Comparison of ENCODE assay signal across 33 mouse cellular contexts in the genomic region with DNA sequence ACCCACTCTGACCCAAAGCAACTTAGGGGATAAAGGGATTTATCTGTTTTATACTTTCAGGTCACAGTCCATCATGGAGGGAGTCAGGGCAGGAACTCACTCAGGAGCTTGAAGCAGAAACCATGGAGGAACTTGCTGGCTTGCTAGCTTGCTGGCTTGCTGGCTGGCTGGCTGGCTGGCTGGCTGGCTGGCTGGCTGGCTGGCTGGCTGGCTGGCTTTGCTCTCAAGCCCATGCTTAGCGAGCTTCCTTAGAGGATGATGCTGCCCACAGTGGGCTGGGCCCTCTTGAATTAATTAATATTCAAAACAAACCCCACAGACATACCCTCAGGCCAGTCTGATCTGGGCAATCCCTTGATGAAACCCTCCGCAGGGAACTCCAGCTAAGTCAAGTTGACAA.
"Had no signal": no experiment of that assay in that cellular context is flagged by ENCODE, and none has a peak within 500 bp of the region (broad histone marks: within the 10 kb centered on the region; RNA-seq: fewer than 3 reads in every experiment).

No protein-coding gene starts in this region.

- H3K9ac ChIP-seq: limb, embryonic 12.5 days; limb, embryonic 13.5 days; limb, embryonic 15.5 days; liver, embryonic 12.5 days; liver, embryonic 13.5 days; liver, embryonic 14.5 days; liver, embryonic 15.5 days; liver, postnatal 0 days; lung, embryonic 14.5 days; lung, embryonic 15.5 days; midbrain, embryonic 12.5 days; midbrain, embryonic 13.5 days; midbrain, embryonic 15.5 days; neural tube, embryonic 12.5 days; neural tube, embryonic 13.5 days had no signal

- H3K4me1 ChIP-seq: liver, embryonic 12.5 days; liver, embryonic 13.5 days; liver, embryonic 15.5 days; megakaryocyte, embryonic 14.5 days had no signal

- ATAC-seq: liver, embryonic 12.5 days; liver, postnatal 0 days; lung, postnatal 0 days; midbrain, embryonic 13.5 days; midbrain, embryonic 15.5 days; midbrain, embryonic 16.5 days had no signal

- H3K9me3 ChIP-seq: limb, embryonic 10.5 days; limb, embryonic 12.5 days; limb, embryonic 13.5 days; limb, embryonic 15.5 days; liver, embryonic 12.5 days; liver, embryonic 13.5 days; liver, embryonic 15.5 days; lung, embryonic 15.5 days; megakaryocyte, embryonic 14.5 days; midbrain, embryonic 10.5 days; midbrain, embryonic 12.5 days; midbrain, embryonic 13.5 days; midbrain, embryonic 15.5 days; neural tube, embryonic 12.5 days; neural tube, embryonic 13.5 days had no signal

- H3K4me2 ChIP-seq: limb, embryonic 12.5 days; limb, embryonic 13.5 days; limb, embryonic 15.5 days; liver, embryonic 11.5 days; liver, embryonic 12.5 days; liver, embryonic 13.5 days; liver, embryonic 15.5 days; lung, embryonic 14.5 days; lung, embryonic 15.5 days; midbrain, embryonic 11.5 days; midbrain, embryonic 12.5 days; midbrain, embryonic 13.5 days; midbrain, embryonic 15.5 days; neural tube, embryonic 12.5 days; neural tube, embryonic 13.5 days had no signal

- H3K4me3 ChIP-seq: limb, embryonic 10.5 days; limb, embryonic 12.5 days; limb, embryonic 13.5 days; limb, embryonic 15.5 days; liver, embryonic 12.5 days; liver, embryonic 13.5 days; liver, embryonic 15.5 days; lung, embryonic 15.5 days; megakaryocyte, embryonic 14.5 days; midbrain, embryonic 10.5 days; midbrain, embryonic 12.5 days; midbrain, embryonic 13.5 days; midbrain, embryonic 15.5 days; myocyte; neural tube, embryonic 12.5 days; neural tube, embryonic 13.5 days had no signal

- DNase-seq: left cerebral cortex, postnatal 4 days; liver; liver, embryonic 13.5 days; liver, postnatal 0 days; lung, adult 18-20 months; lung, adult 2 months; lung, embryonic 14.5 days; lung, postnatal 10 days; lung, postnatal 14 days; lung, postnatal 36 days; lung, postnatal 4 days; midbrain, embryonic 14.5 days had no signal

- H3K36me3 ChIP-seq: limb, embryonic 10.5 days; limb, embryonic 12.5 days; limb, embryonic 13.5 days; limb, embryonic 15.5 days; liver, embryonic 12.5 days; liver, embryonic 13.5 days; liver, embryonic 15.5 days; lung, embryonic 15.5 days; midbrain, embryonic 10.5 days; midbrain, embryonic 12.5 days; midbrain, embryonic 13.5 days; midbrain, embryonic 15.5 days; neural tube, embryonic 12.5 days; neural tube, embryonic 13.5 days had no signal

- H3K27ac ChIP-seq: limb, embryonic 10.5 days; limb, embryonic 12.5 days; limb, embryonic 13.5 days; limb, embryonic 15.5 days; liver, embryonic 12.5 days; liver, embryonic 13.5 days; liver, embryonic 14.5 days; liver, embryonic 15.5 days; lung, embryonic 15.5 days; macrophage; midbrain, embryonic 10.5 days; midbrain, embryonic 12.5 days; midbrain, embryonic 13.5 days; midbrain, embryonic 15.5 days; neural tube, embryonic 12.5 days; neural tube, embryonic 13.5 days had no signal

- H3K27me3 ChIP-seq: limb, embryonic 13.5 days; limb, embryonic 15.5 days; liver, embryonic 12.5 days; liver, embryonic 13.5 days; liver, embryonic 15.5 days; lung, embryonic 15.5 days; midbrain, embryonic 12.5 days; midbrain, embryonic 13.5 days; midbrain, embryonic 15.5 days; neural tube, embryonic 12.5 days; neural tube, embryonic 13.5 days had no signal
